Mouse (Mus musculus) adrenal gland, adult 2 months (tissue): ENCODE results near the gene Tprgl. TPM values are rescaled to one million over a fixed set of nuclear protein-coding genes. Genes with fewer than 3 reads are reported as not detected.

Source experiments
- DNase-seq: peaks from one replicate; pipeline ENCODE4 v3.0.0; 2021
- polyA plus RNA-seq: library from polyadenylated mRNA; depleted of rRNA; stranded (reverse); fragments of >200 nt; gene quantifications from 2 replicates; pipeline ENCODE4 v1.2.3, GENCODE M21; 2012; rRNA removed
- total RNA-seq, 2 experiments: library from RNA; stranded (reverse); gene quantifications; 2 replicates each; pipeline ENCODE4 v1.2.3; 2021

Gene Tprgl
- total and polyA plus RNA-seq, 3 experiments = 151 to 210 (median 180) TPM

DNA sequence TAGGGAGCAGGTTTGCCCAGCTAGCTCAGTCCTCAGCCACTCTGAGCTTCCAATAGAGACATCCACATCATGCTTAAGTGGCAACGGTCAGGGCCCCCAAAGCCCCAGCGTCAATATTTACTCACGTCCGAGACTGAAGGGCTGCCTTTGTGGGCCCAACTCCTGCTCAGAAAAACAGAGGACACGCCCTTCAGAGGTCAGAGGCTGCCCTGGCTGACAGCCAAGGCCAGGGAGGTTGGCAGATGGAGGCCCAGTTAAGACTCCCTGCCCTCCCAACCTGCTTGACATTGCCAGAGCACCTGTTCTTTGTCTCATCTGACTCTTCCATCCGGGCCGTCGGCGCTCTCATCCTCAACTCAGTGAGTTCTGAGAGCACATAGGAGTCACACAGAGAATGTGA lies 41.7 kb downstream of the Tprgl start:
- no peak for DNase-seq

GRCm38 (mm10) chr4:154116421-154116820 lies 44.0 kb downstream of the Tprgl start:
- peak; percentile 45 for DNase-seq

GRCm38 (mm10) chr4:154109850-154110243 lies 50.6 kb downstream of the Tprgl start:
- no peak for DNase-seq

DNA sequence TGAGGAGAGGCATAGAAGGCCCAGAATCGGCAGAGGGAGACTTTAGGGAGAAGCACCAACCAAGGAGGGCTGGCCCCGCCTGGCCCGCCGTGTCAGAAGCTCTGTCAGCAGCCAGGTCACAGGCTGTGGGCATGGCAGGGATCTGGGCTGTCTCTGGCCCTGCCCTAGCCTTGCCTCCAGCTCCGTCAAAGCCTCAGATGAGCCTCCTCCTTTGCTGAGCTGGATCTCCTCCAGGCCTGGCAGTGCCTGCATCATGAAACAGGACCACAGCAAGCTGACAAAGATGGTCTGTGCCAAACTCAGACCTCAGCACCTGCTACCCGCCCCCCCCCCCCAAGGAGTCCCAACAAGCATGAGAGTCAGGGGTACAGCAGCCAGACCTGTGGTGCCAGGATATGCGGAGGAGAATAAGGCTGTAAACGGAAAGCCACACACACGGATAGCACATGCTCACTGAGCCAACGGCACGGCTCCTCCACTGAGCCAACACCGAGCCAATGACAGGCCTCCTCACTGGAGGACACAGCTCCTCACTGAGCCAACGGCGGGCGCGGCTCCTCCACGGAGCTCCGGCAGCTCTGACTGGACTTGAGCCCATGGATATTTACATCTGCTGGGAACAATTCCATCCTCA lies 51.1 kb downstream of the Tprgl start:
- no peak for DNase-seq

Other genes starting within 250 kb of the Tprgl start
- gene A430005L14Rik, start 203.4 kb downstream of the Tprgl start, total RNA-seq = 10 to 100 TPM; 18.0 to 19.9 TPM
- gene A430005L14Rik, start 203.4 kb downstream of the Tprgl start, polyA plus RNA-seq = 45.5 and 47.9 TPM in 2 replicates
- gene Dffb, start 185.5 kb downstream of the Tprgl start, total RNA-seq = 1 to 10 TPM; 2.9 to 3.7 TPM
- gene Dffb, start 185.5 kb downstream of the Tprgl start, polyA plus RNA-seq = 12.7 and 13.5 TPM in 2 replicates
- gene Cep104, start 185.5 kb downstream of the Tprgl start, total RNA-seq = 10 to 100 TPM; 25.6 to 25.7 TPM
- 18.4 and 22.4 TPM in 2 replicates for gene Cep104, start 185.5 kb downstream of the Tprgl start, polyA plus RNA-seq
- gene Lrrc47, start 148.9 kb downstream of the Tprgl start, total RNA-seq = 10 to 100 TPM; 39.7 to 53.8 TPM
- gene Lrrc47, start 148.9 kb downstream of the Tprgl start, polyA plus RNA-seq = 75.9 and 89.1 TPM in 2 replicates
- gene Smim1, start 134.4 kb downstream of the Tprgl start, total RNA-seq = 10 to 100 TPM; 54.7 to 69.5 TPM
- 130 and 143 TPM in 2 replicates for gene Smim1, start 134.4 kb downstream of the Tprgl start, polyA plus RNA-seq
- not detected for gene Ccdc27, start 118.0 kb downstream of the Tprgl start, total RNA-seq
- gene Ccdc27, start 118.0 kb downstream of the Tprgl start, polyA plus RNA-seq = not detected in 2 replicates
- not detected for gene Trp73, start 20.5 kb downstream of the Tprgl start, total RNA-seq
- 0.30 TPM in 1 of 2 replicates, not detected in the other for gene Trp73, start 20.5 kb downstream of the Tprgl start, polyA plus RNA-seq
- gene Wrap73, start 18.3 kb downstream of the Tprgl start, total RNA-seq = 10 to 100 TPM; 16.7 to 20.4 TPM
- 41.0 and 41.1 TPM in 2 replicates for gene Wrap73, start 18.3 kb downstream of the Tprgl start, polyA plus RNA-seq
- 1 to 10 TPM; 2.3 to 2.6 TPM for gene Megf6, start 10.1 kb upstream of the Tprgl start, total RNA-seq
- gene Megf6, start 10.1 kb upstream of the Tprgl start, polyA plus RNA-seq = 4.5 and 5.3 TPM in 2 replicates
- gene Arhgef16, start 141.0 kb upstream of the Tprgl start, total RNA-seq = under 1 TPM; 0.46 to 0.59 TPM
- gene Arhgef16, start 141.0 kb upstream of the Tprgl start, polyA plus RNA-seq = 0.27 and 0.49 TPM in 2 replicates
- not detected for gene B230104I21Rik, start 175.5 kb upstream of the Tprgl start, total RNA-seq
- not detected in 2 replicates for gene B230104I21Rik, start 175.5 kb upstream of the Tprgl start, polyA plus RNA-seq